Mouse (Mus musculus): ENCODE results near the gene Gls2.

The Gls2 gene

DNA sequence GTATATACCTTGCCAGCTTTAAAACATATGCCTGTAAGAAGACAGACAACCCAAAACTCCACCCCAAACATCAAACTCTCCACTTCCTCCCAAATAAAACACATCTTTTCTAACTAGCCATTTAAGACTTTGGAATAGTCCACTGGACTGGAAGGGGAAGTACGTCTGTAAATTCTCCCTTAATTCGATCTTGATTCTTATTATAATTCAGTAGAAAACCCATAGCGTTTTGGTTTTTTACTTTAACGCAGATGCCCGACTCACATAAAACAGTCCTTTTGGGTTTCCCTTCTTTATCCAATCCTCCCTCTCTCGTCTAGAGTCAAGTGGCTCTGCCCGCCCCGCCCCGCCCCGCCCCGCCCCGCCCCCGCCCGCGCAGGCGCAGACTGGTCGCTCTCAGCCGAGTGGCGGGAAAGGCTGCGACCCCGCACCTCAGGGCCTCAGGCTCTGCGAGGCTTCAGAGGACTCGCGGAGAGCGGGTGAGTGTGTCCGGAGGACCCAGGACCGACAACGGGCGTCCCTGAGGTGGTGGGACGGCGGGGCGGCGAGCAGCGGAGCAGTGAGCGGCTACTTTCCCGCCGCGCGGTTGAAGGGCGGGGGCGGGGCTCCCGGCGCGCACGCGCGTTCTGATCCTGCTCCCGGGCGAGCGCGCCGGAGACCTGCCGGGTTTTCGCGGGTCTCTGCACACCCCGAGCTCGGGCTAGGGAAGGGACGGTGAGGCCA lies 37.6 kb downstream of the Gls2 start, which contains the start of gene Timeless:
TSS of gene Timeless (plus strand) at position 369 of the 723 bp plus-strand sequence.
- peak; percentile 54 to 70 for DNase-seq (ENCODE audit: low spot score in 2 of 2)

DNA sequence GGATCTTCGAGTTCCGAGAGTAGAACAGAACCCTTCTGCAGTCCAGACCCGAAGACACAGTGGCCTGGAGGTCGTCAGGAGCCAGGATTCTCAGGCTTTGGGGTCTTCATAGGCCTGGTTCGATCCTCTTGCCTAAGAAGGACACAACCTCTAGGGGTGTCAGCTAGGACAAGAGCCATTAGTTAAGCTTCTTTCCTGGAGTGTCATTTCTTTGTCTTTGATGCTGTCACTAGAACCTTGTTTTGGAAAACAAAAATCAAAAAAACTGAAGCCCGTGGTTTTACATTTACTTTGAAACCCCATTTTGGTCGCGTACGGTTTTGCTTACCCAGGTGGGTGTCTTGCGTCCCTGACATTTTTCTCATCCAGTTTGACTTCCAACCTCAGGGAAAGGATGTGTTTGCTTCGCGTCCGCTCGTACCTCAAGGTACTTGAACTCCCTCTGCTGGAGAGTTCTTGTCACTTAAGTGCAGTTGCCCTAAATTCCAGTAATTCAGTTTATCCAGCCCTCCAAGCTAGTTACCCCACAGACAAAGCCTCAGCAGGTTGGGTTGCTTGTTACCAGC lies 38.2 kb downstream of the Gls2 start:
- DNase-seq (ENCODE audit: low spot score in 2 of 2) = peak in 1 of 2 experiments; percentile 55

DNA sequence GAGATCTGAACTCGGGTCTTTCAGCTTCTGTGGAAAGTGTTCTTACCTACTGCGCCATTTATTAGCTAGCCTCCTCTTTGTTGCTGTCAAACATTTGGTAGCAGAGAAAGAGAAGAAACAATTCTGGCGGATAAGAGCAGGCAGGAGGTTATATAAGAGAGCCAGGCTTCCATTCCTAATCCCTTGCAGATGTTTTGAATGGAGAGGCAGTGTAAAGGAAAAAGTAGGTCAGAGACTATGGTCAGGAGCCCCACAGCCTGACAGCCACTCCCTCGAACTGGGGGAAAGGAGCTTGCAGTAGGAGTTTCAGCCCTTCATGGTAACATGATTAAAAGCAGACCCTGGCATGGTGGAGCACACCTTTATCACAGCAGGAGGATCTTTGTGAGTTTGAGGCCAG lies 42.1 kb downstream of the Gls2 start:
- no peak for DNase-seq (ENCODE audit: low spot score in 2 of 2)

DNA sequence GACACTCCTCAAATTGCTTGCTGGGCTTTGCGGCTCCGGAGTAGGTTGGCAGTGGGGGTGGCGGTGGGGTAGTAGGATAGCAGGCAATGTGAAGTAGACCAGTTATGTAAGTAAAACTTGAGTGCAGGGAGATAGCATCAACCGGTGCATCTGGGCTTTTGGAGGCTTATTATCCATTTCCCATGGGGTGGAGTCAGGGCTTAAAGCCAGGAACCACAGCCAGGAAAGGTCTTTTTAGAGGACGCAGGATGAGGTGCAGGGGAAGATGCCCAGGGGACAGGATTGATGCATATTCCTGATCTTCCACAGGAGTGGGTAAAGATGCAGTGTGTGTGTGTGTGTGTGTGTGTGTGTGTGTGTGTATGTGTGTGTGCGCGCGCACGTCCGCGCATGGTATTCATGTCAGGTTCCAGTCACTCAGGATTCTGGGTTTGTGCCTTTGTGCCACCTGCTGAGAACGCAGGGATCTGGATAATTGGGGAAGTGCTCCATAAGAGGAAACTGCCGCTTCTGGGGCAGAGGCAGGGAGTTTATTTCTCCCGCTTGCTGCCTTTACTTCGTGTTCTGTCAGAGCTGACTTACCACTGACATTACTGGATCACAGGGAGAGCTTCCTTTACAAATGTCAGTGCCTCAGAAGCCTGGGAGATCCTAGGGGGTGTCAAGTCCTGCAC lies 43.7 kb downstream of the Gls2 start:
- peak in 1 of 2 experiments; percentile 22 for DNase-seq (ENCODE audit: low spot score in 2 of 2)

DNA sequence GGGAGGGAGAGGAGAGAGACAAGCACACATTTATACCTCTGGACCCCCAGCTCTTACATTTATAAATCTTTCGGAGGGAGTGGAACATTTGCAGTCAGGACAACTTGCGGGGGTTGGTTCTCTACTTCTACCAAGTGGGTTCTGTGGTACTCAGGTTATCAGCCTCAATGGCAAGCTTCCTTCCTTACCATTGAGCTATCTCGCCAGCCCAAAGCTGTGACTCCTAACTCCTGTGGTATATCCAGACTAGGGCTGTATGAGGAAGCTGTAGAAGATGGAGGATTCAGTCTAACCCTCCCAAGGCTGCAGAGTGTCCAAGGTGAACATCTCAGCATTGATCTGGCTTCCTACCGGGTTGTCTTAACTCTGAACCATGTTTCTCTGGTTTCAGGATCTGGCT lies 44.9 kb downstream of the Gls2 start:
- no peak for DNase-seq (ENCODE audit: low spot score in 2 of 2)

DNA sequence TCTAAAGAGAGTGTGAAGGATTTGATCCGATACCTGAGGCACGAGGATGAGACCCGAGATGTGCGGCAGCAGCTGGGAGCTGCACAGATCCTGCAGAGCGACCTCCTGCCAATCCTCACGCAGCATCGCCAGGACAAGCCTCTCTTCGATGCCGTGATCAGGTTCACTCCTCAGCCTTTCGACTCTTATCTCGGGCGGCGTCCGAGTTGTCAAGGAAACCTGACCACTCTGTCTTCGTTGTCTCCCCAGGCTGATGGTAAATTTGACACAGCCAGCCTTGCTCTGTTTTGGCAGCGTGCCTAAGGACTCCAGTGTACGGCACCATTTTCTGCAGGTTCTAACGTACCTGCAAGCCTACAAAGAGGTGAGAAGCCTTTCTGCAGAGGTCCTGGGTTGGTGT lies 45.9 kb downstream of the Gls2 start:
- no peak for DNase-seq (ENCODE audit: low spot score in 2 of 2)

DNA sequence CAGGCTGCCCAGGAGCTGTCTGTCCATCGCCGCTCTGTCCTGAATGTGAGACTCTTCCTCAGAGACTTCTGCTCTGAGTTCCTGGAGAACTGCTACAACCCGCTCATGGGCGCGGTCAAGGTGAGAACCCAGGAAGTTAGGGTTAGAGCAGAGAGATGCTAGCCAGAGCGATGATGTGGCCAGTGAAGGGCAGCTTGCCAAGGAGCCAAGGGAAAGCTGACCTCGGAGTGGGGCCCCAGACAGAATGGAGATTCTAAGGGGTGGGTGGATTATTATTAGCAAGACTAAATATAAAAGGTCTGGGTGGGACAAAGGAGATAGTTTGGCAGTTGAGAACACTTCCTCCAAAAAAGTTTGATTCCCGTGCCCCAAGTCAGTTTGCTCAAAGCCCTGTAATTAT lies 49.0 kb downstream of the Gls2 start:
- no peak for DNase-seq (ENCODE audit: low spot score in 2 of 2)

DNA sequence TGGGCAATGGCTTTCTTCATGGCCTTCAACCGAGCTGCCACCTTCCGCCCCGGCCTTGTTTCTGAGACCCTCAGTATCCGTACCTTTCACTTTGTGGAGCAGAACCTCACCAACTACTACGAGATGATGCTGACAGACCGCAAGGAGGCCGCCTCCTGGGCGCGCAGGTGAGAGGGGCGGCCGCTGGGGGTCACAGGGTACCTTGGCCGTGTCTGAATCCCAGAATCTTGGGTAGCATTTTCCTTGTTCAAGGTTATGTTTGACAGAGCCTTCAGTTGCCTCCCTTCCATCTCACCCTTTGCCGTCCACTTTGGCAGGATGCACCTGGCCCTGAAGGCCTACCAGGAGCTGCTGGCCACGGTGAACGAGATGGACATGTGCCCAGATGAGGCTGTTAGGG lies 49.9 kb downstream of the Gls2 start:
- DNase-seq (ENCODE audit: low spot score in 2 of 2) = no peak

DNA sequence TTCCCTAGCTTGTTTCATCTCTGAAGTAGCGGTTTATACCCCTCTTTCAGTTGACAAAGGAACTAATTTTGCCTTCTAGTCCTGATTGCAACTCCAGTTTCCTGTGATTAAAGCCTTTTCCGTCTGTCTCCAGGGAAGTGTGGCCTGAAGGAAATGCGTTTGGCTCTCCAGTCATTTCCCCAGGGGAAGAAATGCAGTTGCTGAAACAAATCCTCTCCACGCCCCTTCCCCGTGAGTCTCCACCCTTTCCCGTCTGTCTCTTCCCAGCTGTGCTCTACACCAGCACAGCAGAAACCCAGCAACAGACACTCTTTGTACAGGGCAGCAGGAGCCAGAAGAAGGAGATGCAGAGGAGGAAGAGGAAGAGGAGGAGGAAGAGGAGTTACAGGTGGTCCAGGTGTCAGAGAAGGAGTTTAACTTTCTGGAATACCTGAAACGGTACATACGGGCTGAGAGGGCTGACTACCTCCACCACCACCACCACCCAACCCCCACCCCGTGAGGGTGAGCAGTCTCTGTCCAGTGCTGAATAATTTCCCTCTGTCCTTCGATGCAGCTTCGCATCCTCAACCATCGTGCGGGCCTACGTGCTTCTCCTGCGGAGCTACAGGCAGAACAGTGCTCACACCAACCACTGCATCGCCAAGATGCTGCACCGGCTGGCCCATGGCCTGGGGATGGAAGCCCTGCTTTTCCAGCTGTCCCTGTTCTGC lies 52.9 kb downstream of the Gls2 start:
- no peak for DNase-seq (ENCODE audit: low spot score in 2 of 2)

DNA sequence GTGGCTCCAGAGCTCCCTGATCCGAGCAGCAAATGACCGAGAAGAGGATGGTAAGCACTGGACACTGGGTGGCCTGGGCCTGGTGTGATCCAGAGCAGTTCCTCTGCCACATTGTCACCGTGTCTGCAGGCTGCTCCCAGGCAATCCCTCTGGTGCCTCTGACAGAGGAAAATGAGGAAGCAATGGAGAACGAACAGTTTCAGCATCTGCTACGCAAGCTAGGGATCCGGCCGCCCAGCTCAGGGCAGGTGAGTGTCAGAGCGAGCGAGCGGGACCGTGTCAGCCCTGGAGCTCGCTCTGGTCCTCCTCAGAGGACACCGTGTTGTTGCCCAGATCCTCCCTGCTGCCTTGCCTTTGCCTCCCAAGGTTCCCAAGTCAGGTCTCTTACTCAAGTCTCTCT lies 56.3 kb downstream of the Gls2 start:
- no peak for DNase-seq (ENCODE audit: low spot score in 2 of 2)

DNA sequence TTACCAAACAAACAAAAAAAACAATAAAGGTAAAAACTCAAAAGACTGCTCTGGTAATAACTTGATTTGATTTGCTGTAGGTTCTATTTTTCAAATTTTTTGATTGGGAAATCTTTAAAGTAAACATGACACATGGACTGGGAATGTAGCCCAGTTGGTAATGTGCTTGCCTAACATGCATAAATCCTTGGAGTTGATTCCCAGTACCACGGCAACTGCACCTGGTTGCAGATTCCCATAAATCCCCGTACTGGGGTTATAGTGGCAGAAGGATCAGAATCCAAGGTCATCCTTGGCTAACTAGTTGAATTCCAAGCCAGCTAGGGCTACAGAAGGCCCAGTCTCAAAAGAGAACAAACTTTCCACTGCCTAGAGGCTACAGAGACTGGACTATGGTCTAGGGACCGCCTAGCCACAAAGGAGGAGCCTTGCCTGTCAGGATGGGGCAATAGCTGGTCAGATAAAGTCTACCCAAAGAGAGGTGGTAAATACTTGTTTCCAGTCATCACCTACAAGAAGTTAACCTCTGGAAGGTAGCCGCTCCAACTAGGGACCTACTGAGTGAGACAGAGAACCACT lies 59.5 kb downstream of the Gls2 start, which contains the start of gene Apon:
TSS of gene Apon (plus strand) at position 420 of the 579 bp plus-strand sequence.
- no peak for DNase-seq (ENCODE audit: low spot score in 2 of 2)

DNA sequence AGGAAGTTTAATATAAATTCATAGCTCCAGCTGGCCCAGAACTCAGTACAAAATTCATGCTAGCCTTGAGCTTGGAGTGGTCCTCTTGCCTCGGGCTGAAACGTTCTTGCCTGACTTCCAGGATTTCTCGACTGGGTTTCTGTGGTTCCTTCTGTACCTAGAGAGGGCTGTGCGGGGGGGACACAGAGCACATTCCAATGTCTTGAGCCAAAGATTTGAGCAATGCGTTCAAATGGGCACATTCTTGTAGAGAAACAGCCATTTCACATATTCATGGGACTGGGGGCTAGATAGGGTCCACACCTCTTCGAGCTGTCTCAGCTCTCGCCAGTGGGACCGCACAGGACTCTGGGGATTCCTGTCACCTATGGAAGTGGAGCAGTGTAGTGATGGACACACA lies 61.7 kb downstream of the Gls2 start:
- no peak for DNase-seq (ENCODE audit: low spot score in 2 of 2)

DNA sequence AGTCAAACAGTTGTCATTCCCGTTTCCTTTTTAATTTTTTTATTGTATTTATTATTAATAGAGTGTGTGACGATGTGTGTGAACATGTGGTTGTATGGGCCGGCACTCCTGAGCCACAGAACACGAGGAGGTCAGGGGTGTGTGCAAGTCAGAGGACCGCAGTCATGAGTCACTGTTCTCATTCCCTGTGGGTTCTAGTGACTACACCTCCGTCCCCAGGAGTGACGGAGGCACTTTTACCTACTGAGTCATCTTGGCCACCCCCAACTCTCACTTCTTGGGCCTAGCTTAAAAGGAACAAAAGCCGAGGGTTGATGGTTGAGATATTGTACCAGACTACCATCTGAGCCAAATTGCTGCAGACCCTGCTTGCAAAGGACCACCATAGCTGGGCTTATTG lies 62.1 kb downstream of the Gls2 start:
- DNase-seq (ENCODE audit: low spot score in 2 of 2) = no peak

DNA sequence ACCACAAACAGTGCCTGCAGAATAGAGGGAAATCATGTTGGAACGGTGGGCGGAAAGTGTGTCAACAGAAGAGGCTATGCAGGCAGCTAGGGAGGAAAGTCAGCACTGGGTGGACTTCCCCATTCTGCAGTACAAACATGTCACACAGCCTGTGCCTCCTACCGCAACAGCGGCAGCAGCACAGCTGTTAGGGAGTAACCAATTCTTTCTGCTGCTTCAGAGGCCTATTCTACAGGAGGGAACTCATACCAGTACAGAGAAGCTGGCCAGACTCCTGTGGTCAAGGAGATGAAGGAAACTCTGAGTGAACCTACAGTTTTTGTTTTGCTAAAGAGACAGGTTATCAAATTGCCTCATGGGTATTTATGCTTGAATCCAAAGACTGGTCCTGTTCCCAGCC lies 64.7 kb downstream of the Gls2 start:
- DNase-seq (ENCODE audit: low spot score in 2 of 2) = no peak

Measured in right cerebral cortex, postnatal 36 days (tissue).